Mouse (Mus musculus) lung, postnatal 0 days (tissue): ENCODE data around the gene Ntrk3. TPM values are rescaled to one million over a fixed set of nuclear protein-coding genes. Genes with fewer than 3 reads are reported as not detected.

Experiments used
- ATAC-seq: fragments of 200-750 bp; cut with Nextera tagmentation; 2 replicates; pipeline ENCODE4 v1.8.0; 2017; ENCODE audit warnings: moderate library complexity
- DNase-seq: peaks from one replicate; pipeline ENCODE4 v3.0.0-alpha.2; 2016; ENCODE audit warnings: low spot score
- H3K27ac ChIP-seq: fragments of 300-500 bp; sonication (generic); 2 replicates; pipeline ENCODE4 v1.5.1; 2014; ENCODE audit warnings: antibody characterized with exemption, mild to moderate bottlenecking, low read length, mixed read lengths
- H3K27me3 ChIP-seq: fragments of 300-500 bp; sonication (generic); replicated peaks from 2 replicates; pipeline ENCODE4 v1.6.1; 2014; ENCODE audit warnings: low read length, mixed read lengths; ENCODE audit not compliant: insufficient read depth
- H3K36me3 ChIP-seq: fragments of 300-500 bp; sonication (generic); 2 replicates; pipeline ENCODE4 v1.6.1; 2014; ENCODE audit warnings: low read length, mixed read lengths; ENCODE audit not compliant: insufficient read depth
- H3K4me1 ChIP-seq: fragments of 300-500 bp; sonication (generic); 2 replicates; pipeline ENCODE4 v1.6.1; 2014; ENCODE audit warnings: antibody characterized with exemption, low read depth, low read length, mixed read lengths; ENCODE audit not compliant: insufficient read depth
- H3K4me2 ChIP-seq: fragments of 300-500 bp; sonication (generic); replicated peaks from 2 replicates; pipeline ENCODE4 v1.6.1; 2014; ENCODE audit warnings: low read depth, mild to moderate bottlenecking, low read length, moderate library complexity, mixed read lengths
- H3K4me3 ChIP-seq: fragments of 300-500 bp; sonication (generic); 2 replicates; pipeline ENCODE4 v1.5.1; 2014; ENCODE audit warnings: low read depth, low read length
- H3K9ac ChIP-seq: fragments of 300-500 bp; sonication (generic); replicated peaks from 2 replicates; pipeline ENCODE4 v1.6.1; 2014; ENCODE audit warnings: low read depth, mild to moderate bottlenecking
- H3K9me3 ChIP-seq: fragments of 300-500 bp; sonication (generic); 2 replicates; pipeline ENCODE4 v1.6.1; 2016; ENCODE audit warnings: low read length, mixed read lengths
- CTCF ChIP-seq: IDR thresholded peaks from 2 replicates; pipeline ENCODE4 v1.5.1; 2016; ENCODE audit warnings: antibody characterized with exemption, mild to moderate bottlenecking
- EP300 ChIP-seq: IDR thresholded peaks from 2 replicates; pipeline ENCODE4 v1.6.1; 2016; ENCODE audit warnings: antibody characterized with exemption, mild to moderate bottlenecking, control low read depth
- WGBS: fragments of 180-500 bp; shearing (Covaris S2); extraction: QIAGEN DNeasy Blood & Tissue Kit; methylation state at CpG from one replicate; pipeline ENCODE4 v1.1.7; 2014; 5-methylcytosine and 5-hydroxymethylcytosine counted together
- polyA plus RNA-seq: library from polyadenylated mRNA; unstranded; fragments of >200 nt; fragmentation: Nextera tagmentation; extraction: Ambion mirVana; gene quantifications from 2 replicates; pipeline ENCODE4 v1.2.1, GENCODE M21; 2015

Ntrk3 gene
- polyA plus RNA-seq, 1 experiment from 2014 or later: 1.3 TPM

DNA sequence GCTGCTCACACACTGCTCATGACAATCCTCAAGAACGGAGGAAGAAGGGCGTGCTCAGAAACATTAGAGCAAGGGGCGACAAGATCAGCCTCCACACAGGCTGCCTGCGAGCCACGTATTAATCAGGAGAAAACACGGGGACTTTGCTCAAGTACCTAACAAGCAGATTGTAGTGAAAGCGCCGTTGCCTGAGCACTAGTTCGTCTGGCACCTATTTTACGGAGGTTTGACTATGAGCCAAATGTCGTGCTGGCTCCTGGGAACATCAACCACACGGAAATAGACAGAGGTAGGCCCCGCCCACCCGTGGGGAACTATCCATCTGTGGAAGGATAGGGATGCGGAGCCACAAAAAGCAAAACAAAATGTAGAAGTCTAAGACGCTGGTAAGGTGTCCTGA lies 68.4 kb downstream of the Ntrk3 start:
- Histone ChIP-seq H3K27ac (no peak overlapping the region), H3K4me3 (no peak overlapping the region), H3K4me1 (no peaks in the 10 kb centered on the region), H3K4me2 (no peak overlapping the region), H3K9me3 (no peaks in the 10 kb centered on the region), H3K36me3 (no peaks in the 10 kb centered on the region), H3K27me3 (no peaks in the 10 kb centered on the region), H3K9ac (no peak overlapping the region)
- WGBS: 85% methylated on average over 16 of the region's 16 CpGs
- no peak for TF ChIP-seq CTCF
- no peak for TF ChIP-seq EP300
- DNase-seq: no peak
- no peak for ATAC-seq

DNA sequence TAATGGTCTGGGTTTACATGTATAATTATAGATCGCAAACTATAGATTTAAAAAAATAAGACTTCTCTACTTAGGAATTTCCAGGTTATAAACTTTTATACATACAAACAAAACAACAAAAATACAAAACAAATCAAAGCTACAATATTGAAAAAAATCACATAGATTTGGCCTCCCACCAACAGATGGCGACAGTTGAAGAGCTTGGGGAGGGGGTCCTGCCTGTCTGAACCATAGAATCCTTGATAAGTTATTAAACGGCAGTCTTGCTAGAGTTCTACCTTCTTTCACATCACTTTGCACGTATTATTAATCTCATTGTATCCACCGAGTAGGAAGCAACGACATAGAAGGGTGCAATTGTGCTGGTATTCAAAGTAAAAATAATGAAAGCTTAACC lies 68.9 kb downstream of the Ntrk3 start:
- no peaks in the 10 kb centered on the region for H3K27me3 ChIP-seq
- H3K9ac ChIP-seq: no peak overlapping the region
- H3K36me3 ChIP-seq: no peaks in the 10 kb centered on the region
- no peaks in the 10 kb centered on the region for H3K9me3 ChIP-seq
- DNase-seq (no peak), ATAC-seq (no peak)
- 90% methylated on average over 6 of the region's 6 CpGs for WGBS
- H3K4me3 ChIP-seq: no peak overlapping the region
- no peak overlapping the region for H3K4me2 ChIP-seq
- TF ChIP-seq CTCF (no peak), EP300 (no peak)
- H3K4me1 ChIP-seq: no peaks in the 10 kb centered on the region
- H3K27ac ChIP-seq: no peak overlapping the region

- H3K9me3 ChIP-seq: no peaks in the 10 kb centered on the region
- H3K36me3 ChIP-seq: no peaks in the 10 kb centered on the region
- H3K27me3 ChIP-seq: no peaks in the 10 kb centered on the region
- H3K4me3 ChIP-seq: no peak overlapping the region
- H3K27ac ChIP-seq: no peak overlapping the region
- 68% methylated on average over 6 of the region's 6 CpGs for WGBS
- no peak overlapping the region for H3K9ac ChIP-seq
- H3K4me2 ChIP-seq: no peak overlapping the region
- ATAC-seq: no peak
- TF ChIP-seq EP300 (no peak), CTCF (no peak)
- DNase-seq: no peak
- H3K4me1 ChIP-seq: no peaks in the 10 kb centered on the region
Observed at GRCm38 (mm10) chr7:78668003-78668635, 69.7 kb downstream of the Ntrk3 start.

GRCm38 (mm10) chr7:78660832-78661231 lies 77.0 kb downstream of the Ntrk3 start:
- WGBS: 72% methylated on average over 7 of the region's 7 CpGs
- DNase-seq (no peak), ATAC-seq (no peak)
- no peak overlapping the region for H3K9ac ChIP-seq
- H3K4me2 ChIP-seq: no peak overlapping the region
- H3K36me3 ChIP-seq: no peaks in the 10 kb centered on the region
- H3K4me1 ChIP-seq: no peaks in the 10 kb centered on the region
- H3K4me3 ChIP-seq: no peak overlapping the region
- no peak for TF ChIP-seq EP300
- no peak for TF ChIP-seq CTCF
- no peaks in the 10 kb centered on the region for H3K9me3 ChIP-seq
- H3K27me3 ChIP-seq: no peaks in the 10 kb centered on the region
- H3K27ac ChIP-seq: no peak overlapping the region

GRCm38 (mm10) chr7:78659846-78660245 lies 78.0 kb downstream of the Ntrk3 start:
- no peak overlapping the region for H3K4me3 ChIP-seq
- H3K4me2 ChIP-seq: no peak overlapping the region
- H3K27me3 ChIP-seq: no peaks in the 10 kb centered on the region
- no peak overlapping the region for H3K9ac ChIP-seq
- DNase-seq: no peak
- no peaks in the 10 kb centered on the region for H3K36me3 ChIP-seq
- H3K27ac ChIP-seq: no peak overlapping the region
- ATAC-seq: no peak
- WGBS: 76% methylated on average over 2 of the region's 2 CpGs
- H3K4me1 ChIP-seq: no peaks in the 10 kb centered on the region
- H3K9me3 ChIP-seq: no peaks in the 10 kb centered on the region
- TF ChIP-seq CTCF (no peak), EP300 (no peak)

DNA sequence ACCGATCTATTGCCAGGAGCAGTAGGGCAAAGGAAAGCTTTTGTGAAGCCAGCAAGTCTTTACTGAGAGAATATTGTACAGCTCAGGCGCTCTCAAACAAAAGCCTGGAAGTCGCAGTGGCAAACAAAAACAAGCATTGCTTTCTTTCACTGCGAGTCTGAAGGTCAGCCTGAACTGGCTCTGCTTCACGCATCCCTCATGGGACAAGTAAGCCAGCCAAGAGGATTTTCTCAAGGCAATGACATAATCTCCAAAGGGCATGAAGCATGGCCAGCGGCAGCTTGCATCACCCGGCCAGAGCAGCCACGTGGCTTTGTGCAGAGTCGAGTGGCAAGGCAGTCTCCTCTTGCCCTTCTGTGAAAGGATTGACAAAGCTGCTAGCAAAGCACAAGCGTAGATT lies 79.8 kb downstream of the Ntrk3 start:
- Histone ChIP-seq H3K4me1 (no peaks in the 10 kb centered on the region), H3K4me2 (no peak overlapping the region), H3K27ac (no peak overlapping the region), H3K4me3 (no peak overlapping the region), H3K36me3 (no peaks in the 10 kb centered on the region), H3K9ac (no peak overlapping the region), H3K27me3 (no peaks in the 10 kb centered on the region), H3K9me3 (no peaks in the 10 kb centered on the region)
- TF ChIP-seq EP300 (no peak), CTCF (no peak)
- no peak for ATAC-seq
- WGBS: 63% methylated on average over 10 of the region's 10 CpGs
- DNase-seq: no peak

DNA sequence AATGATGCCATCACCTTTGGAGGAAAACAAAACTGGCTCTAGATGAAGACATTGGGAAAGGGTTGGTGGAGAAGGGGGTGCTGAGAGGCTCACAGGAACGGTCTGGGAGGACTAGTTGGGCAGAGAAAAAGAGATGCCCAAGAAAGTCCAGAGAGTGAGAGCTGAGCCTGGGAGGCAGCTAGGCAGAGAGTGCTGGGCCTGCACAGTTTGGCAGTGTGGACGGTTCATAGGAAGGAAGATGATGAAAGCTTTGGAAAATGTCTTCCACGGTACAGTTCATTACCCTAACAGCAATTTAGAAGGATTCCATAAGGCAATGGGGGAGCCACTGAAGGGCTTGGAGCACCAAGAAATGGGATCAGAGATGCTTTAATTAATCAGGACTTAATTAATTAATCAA lies 81.6 kb downstream of the Ntrk3 start:
- TF ChIP-seq EP300 (no peak), CTCF (no peak)
- ATAC-seq: no peak
- no peak for DNase-seq
- Histone ChIP-seq H3K27me3 (no peaks in the 10 kb centered on the region), H3K9me3 (no peaks in the 10 kb centered on the region), H3K27ac (no peak overlapping the region), H3K4me2 (no peak overlapping the region), H3K4me3 (no peak overlapping the region), H3K9ac (no peak overlapping the region), H3K4me1 (no peaks in the 10 kb centered on the region), H3K36me3 (no peaks in the 10 kb centered on the region)
- 56% methylated on average over 3 of the region's 3 CpGs for WGBS
